Mouse (Mus musculus) 3134 (cell line): ENCODE measurements at regions not wholly inside any gene's neighbourhood (a gene's known extent, or its start where the extent isn't known, plus 50 kb on each side); places are given as distances from the start of the nearest gene placed in this dataset.
A peak's percentile ranks its signal among the peaks of the same experiment; 100 is the strongest.

Source experiments
- DNase-seq: peaks from one replicate; pipeline ENCODE4 v3.0.0-alpha.2; 2011; ENCODE audit warnings: low spot score; ENCODE audit not compliant: insufficient read length; ENCODE audit errors: extremely low read depth

GRCm38 (mm10) chr19:28732998-28733397 lies 53.1 kb upstream of the Glis3 start:
- no peak for DNase-seq

- peak; percentile 55 for DNase-seq
Measured at GRCm38 (mm10) chr19:28733781-28734180, 53.9 kb upstream of the Glis3 start.

- peak; percentile 65 for DNase-seq
Measured at GRCm38 (mm10) chr19:28743176-28743793, 63.4 kb upstream of the Glis3 start.

- no peak for DNase-seq
Measured at GRCm38 (mm10) chr19:28745105-28745504, 65.2 kb upstream of the Glis3 start.

- DNase-seq: no peak
Measured at GRCm38 (mm10) chr19:28745534-28745933, 65.7 kb upstream of the Glis3 start.

- DNase-seq: no peak
Measured at GRCm38 (mm10) chr19:28751091-28751490, 71.2 kb upstream of the Glis3 start.

GRCm38 (mm10) chr19:28758854-28759253 lies 76.0 kb upstream of the Slc1a1 start:
- peak; percentile 50 for DNase-seq

- DNase-seq: no peak
Measured at GRCm38 (mm10) chr19:28764795-28765360, 70.0 kb upstream of the Slc1a1 start.

- DNase-seq: no peak
Measured at GRCm38 (mm10) chr19:28768218-28768617, 66.6 kb upstream of the Slc1a1 start.

GRCm38 (mm10) chr19:28770419-28770818 lies 64.4 kb upstream of the Slc1a1 start:
- DNase-seq: no peak

- no peak for DNase-seq
Measured at GRCm38 (mm10) chr19:28771836-28772235, 63.0 kb upstream of the Slc1a1 start.

GRCm38 (mm10) chr19:28772840-28773570 lies 61.8 kb upstream of the Slc1a1 start:
- DNase-seq: no peak

GRCm38 (mm10) chr19:28776868-28777267 lies 58.0 kb upstream of the Slc1a1 start:
- DNase-seq: no peak

GRCm38 (mm10) chr19:28777674-28778073 lies 57.2 kb upstream of the Slc1a1 start:
- no peak for DNase-seq

GRCm38 (mm10) chr19:28778386-28778785 lies 56.5 kb upstream of the Slc1a1 start:
- no peak for DNase-seq

- no peak for DNase-seq
Measured at GRCm38 (mm10) chr19:28781971-28782370, 52.9 kb upstream of the Slc1a1 start.
